Mouse (Mus musculus): ENCODE measurements at regions not wholly inside any gene's neighbourhood (a gene's known extent, or its start where the extent isn't known, plus 50 kb on each side); places are given as distances from the start of the nearest gene placed in this dataset.

DNA sequence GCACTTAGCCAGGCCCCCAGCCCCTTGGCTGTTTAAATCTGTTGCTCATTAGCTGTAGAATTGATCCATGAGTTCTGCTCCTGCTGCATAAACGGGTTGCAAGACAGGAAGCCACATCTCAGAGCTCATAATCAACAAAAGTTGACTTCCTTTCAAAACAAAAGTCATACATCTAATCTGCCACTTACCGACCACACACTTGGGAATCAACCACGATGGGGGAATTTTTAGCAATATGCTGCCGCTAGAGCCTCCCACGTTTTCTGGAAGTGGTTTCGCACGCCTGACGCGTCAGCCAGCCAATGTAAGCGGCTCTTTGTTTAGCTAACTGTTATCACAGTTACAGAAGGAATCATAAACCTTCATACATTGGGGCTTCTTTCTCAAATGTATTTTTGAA lies 77.7 kb downstream of the Nptx2 start:
- TF ChIP-seq CTCF (IDR thresholded peaks at IDR 0.05; ENCODE audit: low read depth) (no peak), EP300 (IDR thresholded peaks at IDR 0.05; ENCODE audit: low read depth) (no peak)
